Mouse (Mus musculus) myocyte (in vitro differentiated cells): ENCODE measurements at regions not wholly inside any gene's neighbourhood (a gene's known extent, or its start where the extent isn't known, plus 50 kb on each side); places are given as distances from the start of the nearest gene placed in this dataset.

Experiments
- H3K27me3 ChIP-seq: one replicate; pipeline ENCODE4 v1.6.1; 2011; ENCODE audit not compliant: control insufficient read depth, insufficient read depth, insufficient read length
- H3K36me3 ChIP-seq: one replicate; pipeline ENCODE4 v1.6.1; 2011; ENCODE audit not compliant: control insufficient read depth, insufficient read depth
- H3K4me2 ChIP-seq: one replicate; pipeline ENCODE4 v1.6.1; 2011; ENCODE audit warnings: low read depth, control low read depth
- H3K4me3 ChIP-seq: one replicate; pipeline ENCODE4 v1.5.1; 2011; ENCODE audit warnings: mild to moderate bottlenecking, control low read depth, moderate library complexity
- H3K79me2 ChIP-seq: one replicate; pipeline ENCODE4 v1.6.1; 2011; ENCODE audit not compliant: control insufficient read depth, insufficient read depth
- H3ac ChIP-seq: one replicate; pipeline ENCODE4 v1.6.1; 2011; ENCODE audit not compliant: control insufficient read depth, insufficient read length
- CEBPB ChIP-seq: IDR thresholded peaks from 2 replicates; pipeline ENCODE4 v1.6.1; 2011; ENCODE audit warnings: mild to moderate bottlenecking, moderate library complexity; ENCODE audit not compliant: poor library complexity, insufficient read depth, severe bottlenecking
- E2F4 ChIP-seq: IDR thresholded peaks from one replicate; pipeline ENCODE4 v1.6.1; 2011; ENCODE audit warnings: mild to moderate bottlenecking, control low read depth, moderate library complexity; ENCODE audit not compliant: insufficient read depth
- MAX ChIP-seq: IDR thresholded peaks from one replicate; pipeline ENCODE4 v1.6.1; 2011; ENCODE audit warnings: low read depth, mild to moderate bottlenecking, control low read depth
- MYOD1 ChIP-seq, 3 experiments: IDR thresholded peaks; one replicate each; pipeline ENCODE4 v1.6.1; 2011; ENCODE audit warnings: control low read depth in 2 of 3, low read depth in 2 of 3, mild to moderate bottlenecking in 2 of 3, moderate library complexity in 1 of 3; ENCODE audit not compliant: insufficient read length in 2 of 3, control insufficient read depth in 1 of 3
- MYOG ChIP-seq, 3 experiments: IDR thresholded peaks; one replicate each; pipeline ENCODE4 v1.6.1; 2011; ENCODE audit warnings: control low read depth in 2 of 3, low read depth in 2 of 3, mild to moderate bottlenecking in 2 of 3; ENCODE audit not compliant: insufficient read length in 2 of 3, control insufficient read depth in 1 of 3, insufficient read depth in 1 of 3
- POLR2A ChIP-seq: IDR thresholded peaks from one replicate; pipeline ENCODE4 v1.6.1; 2011; ENCODE audit warnings: low read depth, mild to moderate bottlenecking, control low read depth, moderate library complexity; ENCODE audit not compliant: insufficient read length
- POLR2AphosphoS2 ChIP-seq: IDR thresholded peaks from one replicate; pipeline ENCODE4 v1.6.1; 2011; ENCODE audit warnings: low read depth, control low read depth; ENCODE audit not compliant: insufficient read length
- REST ChIP-seq: IDR thresholded peaks from one replicate; pipeline ENCODE4 v1.6.1; 2011; ENCODE audit warnings: mild to moderate bottlenecking, control low read depth, moderate library complexity; ENCODE audit not compliant: insufficient read depth, insufficient read length
- SRF ChIP-seq: IDR thresholded peaks from one replicate; pipeline ENCODE4 v1.6.1; 2011; ENCODE audit warnings: low read depth; ENCODE audit not compliant: control insufficient read depth, insufficient read length
- TCF12 ChIP-seq: IDR thresholded peaks from one replicate; pipeline ENCODE4 v1.6.1; 2011; ENCODE audit warnings: mild to moderate bottlenecking, control low read depth; ENCODE audit not compliant: poor library complexity, insufficient read depth, severe bottlenecking
- TCF3 ChIP-seq: IDR thresholded peaks from one replicate; pipeline ENCODE4 v1.6.1; 2011; ENCODE audit warnings: low read depth, control low read depth; ENCODE audit not compliant: insufficient read length
- USF1 ChIP-seq: IDR thresholded peaks from one replicate; pipeline ENCODE4 v1.6.1; 2011; ENCODE audit warnings: low read depth, mild to moderate bottlenecking, control low read depth, moderate library complexity

DNA sequence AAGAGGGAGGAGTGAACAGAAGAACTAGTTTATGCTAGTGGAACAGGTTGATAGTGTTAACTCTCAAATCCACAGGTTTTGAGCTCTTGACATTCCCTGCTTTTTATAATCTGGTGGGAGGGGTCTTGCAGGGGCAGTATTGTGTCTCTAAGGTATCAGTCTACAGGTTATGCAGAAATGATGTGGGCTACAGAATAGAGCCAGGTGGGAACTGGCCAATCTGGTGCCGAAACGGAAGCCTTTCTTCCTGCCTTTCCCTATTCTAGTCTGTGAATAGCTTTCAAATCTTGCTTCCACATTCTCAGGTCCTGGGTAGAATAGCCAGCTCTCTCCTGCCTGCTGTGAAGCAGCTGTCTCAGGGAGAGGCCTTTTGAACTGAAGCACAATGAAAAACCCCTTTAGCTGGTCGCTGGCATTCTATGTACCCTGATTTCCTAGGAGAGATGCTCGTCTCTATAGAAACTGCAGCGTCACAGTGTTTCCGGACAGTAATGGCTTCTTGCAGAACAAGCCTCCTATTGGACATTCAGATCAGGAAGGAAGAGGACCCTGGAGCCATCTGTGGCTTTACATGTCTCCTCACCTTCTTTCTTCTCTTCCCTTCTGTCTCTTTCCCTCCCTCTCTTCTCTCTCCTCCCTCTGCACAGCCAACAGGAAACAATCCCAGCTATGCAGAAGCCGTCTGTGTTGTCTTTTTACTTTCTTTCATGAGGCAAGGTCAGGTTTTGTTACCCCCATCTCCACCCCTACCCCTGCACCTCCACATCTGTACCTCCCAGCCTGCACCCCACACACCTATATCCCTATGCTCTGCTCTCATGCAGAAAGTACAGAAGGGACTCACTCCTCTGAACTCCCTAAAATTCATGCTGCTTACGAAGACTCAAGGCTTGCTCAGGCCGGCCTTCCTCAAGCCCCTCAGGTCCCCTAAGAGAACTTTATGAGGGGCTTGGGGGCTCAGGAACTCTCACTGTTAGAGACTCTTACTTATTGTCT lies 93.1 kb upstream of the Map1b start:
- Histone ChIP-seq H3K27me3 (no peaks in the 10 kb centered on the region), H3K4me3 (no peak overlapping the region), H3K79me2 (no peaks in the 10 kb centered on the region), H3K36me3 (no peaks in the 10 kb centered on the region), H3K4me2 (no peak overlapping the region), H3ac (no peak overlapping the region)
- no peak for TF ChIP-seq TCF3
- TF ChIP-seq E2F4 = no peak
- TF ChIP-seq USF1 = no peak
- TF ChIP-seq CEBPB = no peak
- TF ChIP-seq POLR2AphosphoS2 = no peak
- no peak for TF ChIP-seq TCF12
- TF ChIP-seq MAX = no peak
- no peak for TF ChIP-seq REST
- TF ChIP-seq MYOG (IDR thresholded peaks at IDR 0.05; ENCODE audit: control insufficient read depth in 1 of 3, insufficient read depth in 1 of 3, insufficient read length in 2 of 3, low read depth in 2 of 3) = no peak
- no peak for TF ChIP-seq POLR2A
- TF ChIP-seq MYOD1 (IDR thresholded peaks at IDR 0.05; ENCODE audit: control insufficient read depth in 1 of 3, insufficient read length in 2 of 3, low read depth in 2 of 3) = no peak
- TF ChIP-seq SRF = no peak

- no peak overlapping the region for H3K4me3 ChIP-seq
- H3ac ChIP-seq = no peak overlapping the region
- H3K27me3 ChIP-seq = no peaks in the 10 kb centered on the region
- H3K36me3 ChIP-seq = no peaks in the 10 kb centered on the region
- H3K79me2 ChIP-seq = no peaks in the 10 kb centered on the region
- H3K4me2 ChIP-seq = no peak overlapping the region
- TF ChIP-seq MYOD1 (IDR thresholded peaks at IDR 0.05; ENCODE audit: control insufficient read depth in 1 of 3, insufficient read length in 2 of 3, low read depth in 2 of 3) (no peak), E2F4 (no peak), CEBPB (no peak), POLR2AphosphoS2 (no peak), TCF12 (no peak)
Measured at GRCm38 (mm10) chr13:99608591-99608990, 92.3 kb upstream of the Map1b start.

DNA sequence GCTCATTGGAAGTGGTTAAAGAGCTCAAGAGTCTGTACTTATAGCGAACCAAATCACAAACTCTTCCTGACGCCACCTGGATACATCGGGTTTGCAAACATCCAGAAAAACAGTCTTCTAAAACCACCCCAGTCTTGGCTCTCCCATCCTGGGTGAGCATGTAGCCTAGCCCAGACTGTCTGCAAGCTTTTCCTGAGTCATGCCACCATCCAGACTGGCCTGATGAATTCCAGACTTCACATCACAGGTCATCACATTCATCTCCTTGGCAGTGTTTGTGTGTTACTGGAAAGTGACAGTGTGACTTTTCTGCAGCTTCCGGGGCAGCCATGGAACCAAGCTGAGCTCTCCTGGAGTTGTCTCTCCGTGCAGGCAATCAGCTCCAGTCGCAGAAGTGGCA lies 90.9 kb upstream of the Map1b start:
- Histone ChIP-seq H3K36me3 (no peaks in the 10 kb centered on the region), H3K4me2 (no peak overlapping the region), H3K79me2 (no peaks in the 10 kb centered on the region), H3ac (no peak overlapping the region), H3K27me3 (no peaks in the 10 kb centered on the region), H3K4me3 (no peak overlapping the region)
- TF ChIP-seq SRF = no peak
- no peak for TF ChIP-seq MYOD1 (IDR thresholded peaks at IDR 0.05; ENCODE audit: control insufficient read depth in 1 of 3, insufficient read length in 2 of 3, low read depth in 2 of 3)
- TF ChIP-seq POLR2A = no peak
- no peak for TF ChIP-seq MAX
- no peak for TF ChIP-seq TCF3
- TF ChIP-seq POLR2AphosphoS2 = no peak
- TF ChIP-seq CEBPB = no peak
- TF ChIP-seq MYOG (IDR thresholded peaks at IDR 0.05; ENCODE audit: control insufficient read depth in 1 of 3, insufficient read depth in 1 of 3, insufficient read length in 2 of 3, low read depth in 2 of 3) = no peak
- no peak for TF ChIP-seq USF1
- TF ChIP-seq E2F4 = no peak

GRCm38 (mm10) chr13:99606606-99606990 lies 90.3 kb upstream of the Map1b start:
- TF ChIP-seq E2F4 = no peak
- TF ChIP-seq MYOD1 (IDR thresholded peaks at IDR 0.05; ENCODE audit: control insufficient read depth in 1 of 3, insufficient read length in 2 of 3, low read depth in 2 of 3) = no peak
- TF ChIP-seq MAX = no peak
- TF ChIP-seq TCF12 = no peak
- TF ChIP-seq MYOG (IDR thresholded peaks at IDR 0.05; ENCODE audit: control insufficient read depth in 1 of 3, insufficient read depth in 1 of 3, insufficient read length in 2 of 3, low read depth in 2 of 3) = no peak
- TF ChIP-seq POLR2A = no peak
- no peak for TF ChIP-seq TCF3
- TF ChIP-seq POLR2AphosphoS2 = no peak
- no peak for TF ChIP-seq USF1
- TF ChIP-seq REST = no peak
- TF ChIP-seq SRF = no peak
- no peak for TF ChIP-seq CEBPB
- Histone ChIP-seq H3K4me3 (no peak overlapping the region), H3K4me2 (no peak overlapping the region), H3K36me3 (no peaks in the 10 kb centered on the region), H3K79me2 (no peaks in the 10 kb centered on the region), H3K27me3 (no peaks in the 10 kb centered on the region), H3ac (no peak overlapping the region)

GRCm38 (mm10) chr13:99605866-99606605 lies 89.7 kb upstream of the Map1b start:
- H3K4me2 ChIP-seq = no peak overlapping the region
- H3K27me3 ChIP-seq = no peaks in the 10 kb centered on the region
- TF ChIP-seq CEBPB (no peak), POLR2AphosphoS2 (no peak), REST (no peak), MYOD1 (IDR thresholded peaks at IDR 0.05; ENCODE audit: control insufficient read depth in 1 of 3, insufficient read length in 2 of 3, low read depth in 2 of 3) (no peak), SRF (no peak), MYOG (IDR thresholded peaks at IDR 0.05; ENCODE audit: control insufficient read depth in 1 of 3, insufficient read depth in 1 of 3, insufficient read length in 2 of 3, low read depth in 2 of 3) (no peak), TCF12 (no peak), TCF3 (no peak), USF1 (no peak), E2F4 (no peak), MAX (no peak), POLR2A (no peak)
- no peaks in the 10 kb centered on the region for H3K79me2 ChIP-seq
- H3K4me3 ChIP-seq = no peak overlapping the region
- no peak overlapping the region for H3ac ChIP-seq
- H3K36me3 ChIP-seq = no peaks in the 10 kb centered on the region
